ENCODE assay signal across 25 mouse cellular contexts in the genomic region with DNA sequence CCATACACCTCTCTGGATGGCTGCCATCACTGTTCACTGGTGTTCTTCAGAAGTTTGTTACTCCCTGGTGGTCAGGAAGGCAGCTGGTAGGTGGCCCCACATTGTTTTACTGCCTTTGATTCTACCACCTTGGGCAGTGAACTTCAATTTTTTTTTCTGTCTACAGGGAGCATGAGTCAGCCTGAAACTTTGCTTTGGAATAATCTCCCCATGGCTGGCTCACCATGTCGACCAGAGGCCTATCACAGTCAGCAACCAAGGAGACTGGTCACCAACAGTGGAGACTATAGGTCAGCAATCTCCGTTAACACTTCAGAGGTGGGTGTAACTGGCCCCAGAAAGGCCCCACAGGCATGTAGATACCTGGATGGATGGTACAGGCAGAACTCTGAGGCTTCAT. TPM values are rescaled to one million over a fixed set of nuclear protein-coding genes. Genes with fewer than 3 reads are reported as not detected.
"Had no signal": no experiment of that assay in that cellular context is flagged by ENCODE, and none has a peak within 500 bp of the region (broad histone marks: within the 10 kb centered on the region; RNA-seq: fewer than 3 reads in every experiment).

No protein-coding gene starts in this region.

- DNase-seq: gastrocnemius, adult 2 months; gastrocnemius, postnatal 10 days; gastrocnemius, postnatal 25 days; heart, adult 18-20 months; heart, postnatal 14 days; heart, postnatal 36 days; kidney, adult 18-20 months; kidney, adult 8-10 months; kidney, postnatal 10 days; kidney, postnatal 25 days; kidney, postnatal 4 days; liver; liver, embryonic 13.5 days had no signal

- H3K27me3 ChIP-seq: heart, embryonic 15.5 days; hindbrain, embryonic 12.5 days; intestine, embryonic 15.5 days; limb, embryonic 12.5 days; liver, embryonic 13.5 days; liver, embryonic 15.5 days had no signal

- ATAC-seq: hindbrain, embryonic 16.5 days; inflammation-experienced regulatory T-cells, adult 6 months; intestine, embryonic 15.5 days; intestine, postnatal 0 days had no signal

RNA-seq across cellular contexts. Expression of a gene that starts 46.6 kb away (rescaled TPM):
- total RNA-seq: granulocyte monocyte progenitor cell, adult 5-6 weeks; heart, postnatal 14 days; heart, postnatal 36 days; hematopoietic stem cell, adult 5-6 weeks had no signal
- polyA plus RNA-seq: heart, embryonic 11.5 days; heart, embryonic 15.5 days; inflammation-experienced regulatory T-cells, adult 6 months; limb, embryonic 10.5 days; limb, embryonic 12.5 days; liver, embryonic 13.5 days; liver, embryonic 15.5 days had no signal
